Mouse (Mus musculus): ENCODE measurements at regions not wholly inside any gene's neighbourhood (a gene's known extent, or its start where the extent isn't known, plus 50 kb on each side); places are given as distances from the start of the nearest gene placed in this dataset.

- TF ChIP-seq CTCF (IDR thresholded peaks at IDR 0.05; ENCODE audit: low read depth) (no peak), EP300 (IDR thresholded peaks at IDR 0.05; ENCODE audit: low read depth) (no peak)
Measured at GRCm38 (mm10) chr3:18341757-18342156, 393.5 kb downstream of the Cypt12 start.

All from liver, postnatal 0 days (tissue).